Mouse (Mus musculus): Measurements from ENCODE around the gene Kdm4b.

DNA sequence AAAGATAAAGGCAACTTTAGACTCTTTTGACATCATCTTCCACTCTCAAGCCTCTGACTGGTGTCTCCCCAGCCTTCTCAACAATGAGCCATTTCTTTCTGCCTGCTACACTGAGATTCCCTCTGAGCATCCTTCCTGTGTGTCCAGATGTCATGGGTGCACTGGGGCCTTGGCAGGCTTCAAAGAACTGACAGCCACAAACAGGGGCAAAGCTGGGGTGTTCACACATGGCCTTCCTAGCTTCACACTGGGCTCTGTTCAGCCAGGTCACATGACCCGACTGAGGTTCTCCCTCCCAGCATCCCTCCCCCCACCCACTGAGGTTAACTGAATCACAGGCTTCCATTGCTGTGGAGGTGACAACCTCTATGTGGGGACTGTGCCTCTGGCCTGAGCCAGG is 29.7 kb upstream of the Kdm4b start:
- no peak for TF ChIP-seq GATA1 (IDR thresholded peaks at IDR 0.05; ENCODE audit: borderline replicate concordance, low read length)
- no peak for TF ChIP-seq CTCF (IDR thresholded peaks at IDR 0.05; ENCODE audit: low read depth, low read length)
- no peak for TF ChIP-seq TAL1 (conservative IDR thresholded peaks at IDR 0.05; ENCODE audit: low read depth, low read length)
- TF ChIP-seq POLR2AphosphoS5 (IDR thresholded peaks at IDR 0.05; ENCODE audit: insufficient replicate concordance, low read depth, low read length), result no peak
- TF ChIP-seq GATA2 (IDR thresholded peaks at IDR 0.05; ENCODE audit: borderline replicate concordance, low read depth, low read length), result no peak

Data from G1E (cell line).